Mouse (Mus musculus): ENCODE measurements around the gene Tmem131l. TPM values are rescaled to one million over a fixed set of nuclear protein-coding genes. Genes with fewer than 3 reads are reported as not detected.

The Tmem131l gene
- polyA plus RNA-seq, 1 experiment from 2014 or later = 18.4 TPM

- TF ChIP-seq CTCF (IDR thresholded peaks at IDR 0.05) (no peak), EP300 (IDR thresholded peaks at IDR 0.05) (no peak)
Observed at GRCm38 (mm10) chr3:84022723-84023122, 17.3 kb downstream of the Tmem131l start.

GRCm38 (mm10) chr3:84022201-84022584 is 17.8 kb downstream of the Tmem131l start:
- no peak for DNase-seq (ENCODE audit: low spot score)
- Histone ChIP-seq H3K36me3 (ENCODE audit: insufficient read depth, low read length) (no peaks in the 10 kb centered on the region), H3K27ac (ENCODE audit: low read length) (no peak overlapping the region), H3K4me1 (ENCODE audit: insufficient read depth, low read depth, low read length) (peaks cover 8% of the 10 kb centered on the region; the same call in 1 of the 2 replicates), H3K9me3 (ENCODE audit: low read length) (no peaks in the 10 kb centered on the region), H3K4me3 (ENCODE audit: low read depth, low read length) (no peak overlapping the region), H3K27me3 (replicated peaks; ENCODE audit: insufficient read depth, low read length) (no peaks in the 10 kb centered on the region), H3K4me2 (replicated peaks; ENCODE audit: low read depth, low read length) (no peak overlapping the region), H3K9ac (replicated peaks; ENCODE audit: low read depth) (no peak overlapping the region)
- no peak for ATAC-seq
- TF ChIP-seq EP300 (IDR thresholded peaks at IDR 0.05) = no peak
- TF ChIP-seq CTCF (IDR thresholded peaks at IDR 0.05) = no peak
- 77% methylated on average over 6 of the region's 6 CpGs for WGBS

More at GRCm38 (mm10) chr3:84022723-84023122, 17.3 kb downstream of the Tmem131l start:
- no peak overlapping the region for H3K4me2 ChIP-seq (replicated peaks; ENCODE audit: low read depth, low read length)
- H3K4me3 ChIP-seq (ENCODE audit: low read depth, low read length) = no peak overlapping the region
- no peaks in the 10 kb centered on the region for H3K36me3 ChIP-seq (ENCODE audit: insufficient read depth, low read length)
- H3K4me1 ChIP-seq (ENCODE audit: insufficient read depth, low read depth, low read length) = peaks cover 8% of the 10 kb centered on the region; the same call in 1 of the 2 replicates
- ATAC-seq (peak; percentile 12; the same call in 1 of the 2 replicates), DNase-seq (ENCODE audit: low spot score) (no peak)
- H3K27me3 ChIP-seq (replicated peaks; ENCODE audit: insufficient read depth, low read length) = no peaks in the 10 kb centered on the region
- H3K9me3 ChIP-seq (ENCODE audit: low read length) = no peaks in the 10 kb centered on the region
- no peak overlapping the region for H3K27ac ChIP-seq (ENCODE audit: low read length)
- WGBS = 87% methylated on average over 5 of the region's 5 CpGs
- H3K9ac ChIP-seq (replicated peaks; ENCODE audit: low read depth) = no peak overlapping the region

- H3K4me3 ChIP-seq (ENCODE audit: low read depth, low read length) = no peak overlapping the region
- no peaks in the 10 kb centered on the region for H3K27me3 ChIP-seq (replicated peaks; ENCODE audit: insufficient read depth, low read length)
- peak; percentile 33; the same call in 1 of the 2 replicates for ATAC-seq
- no peaks in the 10 kb centered on the region for H3K36me3 ChIP-seq (ENCODE audit: insufficient read depth, low read length)
- DNase-seq (ENCODE audit: low spot score) = no peak
- H3K9me3 ChIP-seq (ENCODE audit: low read length) = no peaks in the 10 kb centered on the region
- H3K4me1 ChIP-seq (ENCODE audit: insufficient read depth, low read depth, low read length) = peaks cover 8% of the 10 kb centered on the region; the same call in 1 of the 2 replicates
- no peak overlapping the region for H3K27ac ChIP-seq (ENCODE audit: low read length)
- WGBS = 52% methylated on average over 8 of the region's 8 CpGs
- TF ChIP-seq CTCF (IDR thresholded peaks at IDR 0.05) (no peak), EP300 (IDR thresholded peaks at IDR 0.05) (no peak)
- H3K4me2 ChIP-seq (replicated peaks; ENCODE audit: low read depth, low read length) = no peak overlapping the region
- H3K9ac ChIP-seq (replicated peaks; ENCODE audit: low read depth) = no peak overlapping the region
Observed at GRCm38 (mm10) chr3:84021217-84022200, 18.5 kb downstream of the Tmem131l start.

- no peak for DNase-seq (ENCODE audit: low spot score)
- H3K4me2 ChIP-seq (replicated peaks; ENCODE audit: low read depth, low read length) = no peak overlapping the region
- H3K27me3 ChIP-seq (replicated peaks; ENCODE audit: insufficient read depth, low read length) = no peaks in the 10 kb centered on the region
- no peak for ATAC-seq
- peaks cover 8% of the 10 kb centered on the region; the same call in 1 of the 2 replicates for H3K4me1 ChIP-seq (ENCODE audit: insufficient read depth, low read depth, low read length)
- H3K9ac ChIP-seq (replicated peaks; ENCODE audit: low read depth) = no peak overlapping the region
- no peaks in the 10 kb centered on the region for H3K9me3 ChIP-seq (ENCODE audit: low read length)
- no peak overlapping the region for H3K27ac ChIP-seq (ENCODE audit: low read length)
- H3K4me3 ChIP-seq (ENCODE audit: low read depth, low read length) = no peak overlapping the region
- H3K36me3 ChIP-seq (ENCODE audit: insufficient read depth, low read length) = no peaks in the 10 kb centered on the region
- TF ChIP-seq EP300 (IDR thresholded peaks at IDR 0.05) = no peak
- TF ChIP-seq CTCF (IDR thresholded peaks at IDR 0.05) = no peak
- 81% methylated on average over 3 of the region's 3 CpGs for WGBS
Observed at GRCm38 (mm10) chr3:84020528-84020927, 19.4 kb downstream of the Tmem131l start.

- no peaks in the 10 kb centered on the region for H3K27me3 ChIP-seq (replicated peaks; ENCODE audit: insufficient read depth, low read length)
- H3K4me3 ChIP-seq (ENCODE audit: low read depth, low read length) = no peak overlapping the region
- H3K9me3 ChIP-seq (ENCODE audit: low read length) = no peaks in the 10 kb centered on the region
- DNase-seq (ENCODE audit: low spot score) = no peak
- H3K36me3 ChIP-seq (ENCODE audit: insufficient read depth, low read length) = peaks cover 7% of the 10 kb centered on the region; the same call in 1 of the 2 replicates
- ATAC-seq = no peak
- no peak for TF ChIP-seq CTCF (IDR thresholded peaks at IDR 0.05)
- TF ChIP-seq EP300 (IDR thresholded peaks at IDR 0.05) = no peak
- H3K4me2 ChIP-seq (replicated peaks; ENCODE audit: low read depth, low read length) = no peak overlapping the region
- H3K4me1 ChIP-seq (ENCODE audit: insufficient read depth, low read depth, low read length) = no peaks in the 10 kb centered on the region; the same call in 1 of the 2 replicates
- H3K9ac ChIP-seq (replicated peaks; ENCODE audit: low read depth) = no peak overlapping the region
- no peak overlapping the region for H3K27ac ChIP-seq (ENCODE audit: low read length)
- 66% methylated on average over 4 of the region's 4 CpGs for WGBS
Observed at GRCm38 (mm10) chr3:84015484-84016016, 24.4 kb downstream of the Tmem131l start.

- no peak for TF ChIP-seq CTCF (IDR thresholded peaks at IDR 0.05)
- no peak for TF ChIP-seq EP300 (IDR thresholded peaks at IDR 0.05)
- no peak overlapping the region; the same call in 1 of the 2 replicates for H3K27ac ChIP-seq (ENCODE audit: low read length)
- no peaks in the 10 kb centered on the region; the same call in 1 of the 2 replicates for H3K4me1 ChIP-seq (ENCODE audit: insufficient read depth, low read depth, low read length)
- no peak overlapping the region for H3K4me2 ChIP-seq (replicated peaks; ENCODE audit: low read depth, low read length)
- no peak overlapping the region for H3K9ac ChIP-seq (replicated peaks; ENCODE audit: low read depth)
- peaks cover 7% of the 10 kb centered on the region; the same call in 1 of the 2 replicates for H3K36me3 ChIP-seq (ENCODE audit: insufficient read depth, low read length)
- H3K9me3 ChIP-seq (ENCODE audit: low read length) = no peaks in the 10 kb centered on the region
- ATAC-seq (no peak), DNase-seq (ENCODE audit: low spot score) (no peak)
- no peaks in the 10 kb centered on the region for H3K27me3 ChIP-seq (replicated peaks; ENCODE audit: insufficient read depth, low read length)
- WGBS = 57% methylated on average over 5 of the region's 5 CpGs
- no peak overlapping the region for H3K4me3 ChIP-seq (ENCODE audit: low read depth, low read length)
Observed at GRCm38 (mm10) chr3:84010995-84011663, 28.8 kb downstream of the Tmem131l start.

All from lung, postnatal 0 days (tissue).